Mouse (Mus musculus) stomach, postnatal 0 days (tissue): Measurements from ENCODE around the gene Ryr2.

Source experiments
- CTCF ChIP-seq: IDR thresholded peaks from 2 replicates; pipeline ENCODE4 v1.5.1; 2016; ENCODE audit warnings: antibody characterized with exemption, low read depth, mild to moderate bottlenecking, moderate library complexity
- EP300 ChIP-seq: optimal IDR thresholded peaks from 2 replicates; pipeline ENCODE3; 2016; ENCODE audit warnings: antibody characterized with exemption

- TF ChIP-seq CTCF = no peak
- TF ChIP-seq EP300 = no peak
Measured at GRCm38 (mm10) chr13:12094569-12094968, 12.2 kb downstream of the Ryr2 start.
